7 mouse cellular contexts compared by ENCODE assay signal in genomic region chr14:54463959-54464292, GRCm38 (mm10). TPM values are rescaled to one million over a fixed set of nuclear protein-coding genes. Genes with fewer than 3 reads are reported as not detected.
DNase-seq lines count a peak whose midpoint lies in the region; ATAC-seq and TF ChIP-seq lines count a peak whose summit lies in the region.

Gene Lrp10, plus strand, starts transcription at chr14:54464137.

- no peaks in the 10 kb centered on the region for H3K9me3 ChIP-seq in embryonic facial prominence, embryonic 12.5 days
- no peaks in the 10 kb centered on the region for H3K9me3 ChIP-seq in limb, embryonic 11.5 days (ENCODE audit: control insufficient read depth, low read length)
- no peaks in the 10 kb centered on the region for H3K9me3 ChIP-seq in midbrain, embryonic 13.5 days

- DNase-seq in adrenal gland, postnatal 25 days: peak; percentile 93
- peak; percentile 92 for DNase-seq in heart, adult 18-20 months
- DNase-seq in kidney, adult 2 months: peak; percentile 94
- DNase-seq in limb, embryonic 11.5 days (ENCODE audit: low spot score): peak; percentile 89

- TF ChIP-seq CTCF in kidney, adult 2 months (conservative IDR thresholded peaks at IDR 0.05; ENCODE audit: insufficient read depth, insufficient read length, low read depth, low read length): no peak
- no peak for TF ChIP-seq CTCF in small intestine, adult 2 months (IDR thresholded peaks at IDR 0.05; ENCODE audit: extremely low read depth, insufficient read length, insufficient replicate concordance, low read depth, low read length)

- H3K27me3 ChIP-seq in embryonic facial prominence, embryonic 12.5 days: no peaks in the 10 kb centered on the region
- H3K27me3 ChIP-seq in kidney, adult 2 months (replicated peaks; ENCODE audit: control insufficient read depth, insufficient read depth, low read length): no peaks in the 10 kb centered on the region
- H3K27me3 ChIP-seq in limb, embryonic 11.5 days (ENCODE audit: control insufficient read depth, insufficient read depth, low read length): no peaks in the 10 kb centered on the region
- no peaks in the 10 kb centered on the region for H3K27me3 ChIP-seq in midbrain, embryonic 13.5 days
- H3K27me3 ChIP-seq in small intestine, adult 2 months (ENCODE audit: control insufficient read depth, insufficient read depth, low read length): no peaks in the 10 kb centered on the region

- peak; percentile 87 for ATAC-seq in embryonic facial prominence, embryonic 12.5 days (ENCODE audit: insufficient number of reproducible peaks, insufficient read depth, low FRiP score, low TSS enrichment)
- ATAC-seq in limb, embryonic 11.5 days (ENCODE audit: insufficient number of reproducible peaks, low FRiP score, low TSS enrichment, low read depth): peak; percentile 71
- peak; percentile 91 for ATAC-seq in midbrain, embryonic 13.5 days

- under 1% methylated on average over 35 of the region's 35 CpGs for WGBS in embryonic facial prominence, embryonic 12.5 days
- WGBS in kidney, adult 2 months: under 1% methylated on average over 35 of the region's 35 CpGs
- WGBS in limb, embryonic 11.5 days: under 1% methylated on average over 28 of the region's 35 CpGs
- WGBS in midbrain, embryonic 13.5 days: under 1% methylated on average over 35 of the region's 35 CpGs
- WGBS in small intestine, adult 2 months: 1% methylated on average over 35 of the region's 35 CpGs

- H3K36me3 ChIP-seq in embryonic facial prominence, embryonic 12.5 days: peaks cover 19% of the 10 kb centered on the region
- peaks cover 4% of the 10 kb centered on the region; the same call in 1 of the 2 replicates for H3K36me3 ChIP-seq in kidney, adult 2 months (ENCODE audit: control insufficient read depth, insufficient read depth, low read length)
- H3K36me3 ChIP-seq in limb, embryonic 11.5 days (ENCODE audit: control insufficient read depth, insufficient read depth, low read length): peaks cover 6% of the 10 kb centered on the region
- peaks cover 17% of the 10 kb centered on the region for H3K36me3 ChIP-seq in midbrain, embryonic 13.5 days
- peaks cover 28% of the 10 kb centered on the region for H3K36me3 ChIP-seq in small intestine, adult 2 months (ENCODE audit: control insufficient read depth, insufficient read depth, low read length)

- peaks cover 4% of the 10 kb centered on the region; the same call in 1 of the 2 replicates for H3K4me1 ChIP-seq in embryonic facial prominence, embryonic 12.5 days
- H3K4me1 ChIP-seq in kidney, adult 2 months (ENCODE audit: control insufficient read depth, insufficient read depth, low read length): peaks cover 4% of the 10 kb centered on the region
- no peaks in the 10 kb centered on the region; the same call in 1 of the 2 replicates for H3K4me1 ChIP-seq in limb, embryonic 11.5 days (ENCODE audit: control insufficient read depth, insufficient read depth, low read length)
- peaks cover 12% of the 10 kb centered on the region for H3K4me1 ChIP-seq in midbrain, embryonic 13.5 days (replicated peaks)
- no peaks in the 10 kb centered on the region for H3K4me1 ChIP-seq in small intestine, adult 2 months (ENCODE audit: control insufficient read depth, insufficient read depth, insufficient read length, low read length)

- H3K27ac ChIP-seq in embryonic facial prominence, embryonic 12.5 days: peak within 1 kb of the TSS; percentile 51; the same call in 1 of the 2 replicates
- peak within 1 kb of the TSS; percentile 64 for H3K27ac ChIP-seq in kidney, adult 2 months (ENCODE audit: insufficient read depth, low read depth, low read length)
- H3K27ac ChIP-seq in limb, embryonic 11.5 days (replicated peaks; ENCODE audit: low read depth, low read length): peak within 1 kb of the TSS; percentile 52; the same call in 1 of the 2 replicates
- H3K27ac ChIP-seq in midbrain, embryonic 13.5 days: peak within 1 kb of the TSS; percentile 51
- peak within 1 kb of the TSS; percentile 81 for H3K27ac ChIP-seq in small intestine, adult 2 months (ENCODE audit: insufficient read depth, low read depth, low read length)

- H3K4me3 ChIP-seq in embryonic facial prominence, embryonic 12.5 days: peak within 1 kb of the TSS; percentile 73
- H3K4me3 ChIP-seq in kidney, adult 2 months (ENCODE audit: insufficient read depth, low read depth, low read length): peak within 1 kb of the TSS; percentile 86
- H3K4me3 ChIP-seq in limb, embryonic 11.5 days (ENCODE audit: low read depth, low read length): peak within 1 kb of the TSS; percentile 82
- H3K4me3 ChIP-seq in midbrain, embryonic 13.5 days (replicated peaks): peak within 1 kb of the TSS; percentile 75
- H3K4me3 ChIP-seq in small intestine, adult 2 months (ENCODE audit: low read depth, low read length): peak within 1 kb of the TSS; percentile 89

- H3K4me2 ChIP-seq in embryonic facial prominence, embryonic 12.5 days (replicated peaks): peak within 1 kb of the TSS; percentile 78
- peak within 1 kb of the TSS; percentile 91 for H3K4me2 ChIP-seq in limb, embryonic 11.5 days (ENCODE audit: low read depth, severe bottlenecking)
- peak within 1 kb of the TSS; percentile 83 for H3K4me2 ChIP-seq in midbrain, embryonic 13.5 days (replicated peaks)

- peak; percentile 15 for TF ChIP-seq POLR2A in kidney, adult 2 months (IDR thresholded peaks at IDR 0.05; ENCODE audit: low read depth, low read length)
- 0 out of 2 replicates have a peak, but pooled peaks have one; percentile 16 for TF ChIP-seq POLR2A in small intestine, adult 2 months (IDR thresholded peaks at IDR 0.05; ENCODE audit: low read depth, low read length)

- H3K9ac ChIP-seq in embryonic facial prominence, embryonic 12.5 days: peak within 1 kb of the TSS; percentile 73
- peak within 1 kb of the TSS; percentile 70 for H3K9ac ChIP-seq in limb, embryonic 11.5 days (ENCODE audit: low read length)
- H3K9ac ChIP-seq in midbrain, embryonic 13.5 days (replicated peaks): peak within 1 kb of the TSS; percentile 80

RNA-seq across cellular contexts. Expression of gene Lrp10, which starts in this region (rescaled TPM):
- total RNA-seq in adrenal gland, postnatal 25 days (2021): 109 and 130 TPM in 2 replicates
- polyA plus RNA-seq in embryonic facial prominence, embryonic 12.5 days (2016; fragmentation: Nextera tagmentation; extraction: Ambion mirVana): 33.1 and 34.6 TPM in 2 replicates
- total RNA-seq in heart, adult 18-20 months (2021): 10 to 100 TPM; 40.0 to 47.8 TPM
- 168 and 211 TPM in 2 replicates for polyA plus RNA-seq in kidney, adult 2 months (2012; rRNA removed)
- 18.9 and 19.6 TPM in 2 replicates for polyA plus RNA-seq in limb, embryonic 11.5 days (2014; fragmentation: Nextera tagmentation; extraction: Ambion mirVana)
- polyA plus RNA-seq in midbrain, embryonic 13.5 days (2015; fragmentation: Nextera tagmentation; extraction: Ambion mirVana): 22.3 and 27.5 TPM in 2 replicates
- polyA plus RNA-seq in small intestine, adult 2 months (2012; rRNA removed): 139 and 303 TPM in 2 replicates

Comparison
In these comparisons a context has a peak if more than half of its experiments do, and no peak if none do; other contexts are left out.
1. Peak in every context shown above with its lines: DNase-seq, ATAC-seq, H3K4me3 ChIP-seq and H3K27ac ChIP-seq.